Comparison of ENCODE assay signal across 10 mouse cellular contexts in genomic region chr12:50698613-50699442, GRCm38 (mm10). TPM values are rescaled to one million over a fixed set of nuclear protein-coding genes. Genes with fewer than 3 reads are reported as not detected.
DNase-seq lines count a peak whose midpoint lies in the region; ATAC-seq and TF ChIP-seq lines count a peak whose summit lies in the region.
"Had no signal": no experiment of that assay in that cellular context is flagged by ENCODE, and none has a peak within 500 bp of the region (broad histone marks: within the 10 kb centered on the region; RNA-seq: fewer than 3 reads in every experiment).

No protein-coding gene starts in this region.

- no peaks in the 10 kb centered on the region for H3K27me3 ChIP-seq in embryonic facial prominence, embryonic 10.5 days (replicated peaks; ENCODE audit: low read depth, poor library complexity, severe bottlenecking)
- H3K27me3 ChIP-seq in forebrain, postnatal 0 days (ENCODE audit: insufficient read depth, low read length): no peaks in the 10 kb centered on the region
- no peaks in the 10 kb centered on the region for H3K27me3 ChIP-seq in midbrain, embryonic 15.5 days (replicated peaks)

- DNase-seq in layer of hippocampus, adult 2 months (ENCODE audit: low spot score in 2 of 2): peak in 1 of 2 experiments; percentile 7
- no peak for DNase-seq in layer of hippocampus, postnatal 25 days (ENCODE audit: extremely low spot score in 1 of 2, low spot score in 1 of 2)
- DNase-seq in embryonic facial prominence, embryonic 10.5 days (ENCODE audit: low spot score): peak; percentile 13
- DNase-seq in forebrain, postnatal 0 days: no peak
- DNase-seq in lung, postnatal 25 days (ENCODE audit: low spot score): peak; percentile 74
- no peak for DNase-seq in testis, postnatal 14 days (ENCODE audit: low spot score)
- DNase-seq: cerebellum, adult 8-10 months; heart, postnatal 10 days had no signal

- H3K9ac ChIP-seq in forebrain, postnatal 0 days: no peak overlapping the region
- H3K9ac ChIP-seq in midbrain, embryonic 15.5 days: no peak overlapping the region

- ATAC-seq in forebrain, postnatal 0 days: peak; percentile 78
- no peak for ATAC-seq in midbrain, embryonic 15.5 days (replicated peaks)

- no peaks in the 10 kb centered on the region for H3K9me3 ChIP-seq in embryonic facial prominence, embryonic 10.5 days
- no peaks in the 10 kb centered on the region for H3K9me3 ChIP-seq in forebrain, postnatal 0 days (ENCODE audit: low read length)
- no peaks in the 10 kb centered on the region for H3K9me3 ChIP-seq in midbrain, embryonic 15.5 days

- H3K36me3 ChIP-seq in embryonic facial prominence, embryonic 10.5 days (replicated peaks): no peaks in the 10 kb centered on the region
- no peaks in the 10 kb centered on the region for H3K36me3 ChIP-seq in forebrain, postnatal 0 days (ENCODE audit: insufficient read depth)
- no peaks in the 10 kb centered on the region for H3K36me3 ChIP-seq in midbrain, embryonic 15.5 days (replicated peaks)

- H3K4me2 ChIP-seq in forebrain, postnatal 0 days (ENCODE audit: low read depth): no peak overlapping the region
- H3K4me2 ChIP-seq in midbrain, embryonic 15.5 days: no peak overlapping the region

- H3K4me3 ChIP-seq in layer of hippocampus, adult 2 months: no peak overlapping the region
- no peak overlapping the region for H3K4me3 ChIP-seq in embryonic facial prominence, embryonic 10.5 days
- no peak overlapping the region for H3K4me3 ChIP-seq in forebrain, postnatal 0 days (ENCODE audit: low read depth, low read length)
- H3K4me3 ChIP-seq in midbrain, embryonic 15.5 days: no peak overlapping the region

- 37% methylated on average over 5 of the region's 5 CpGs for WGBS in embryonic facial prominence, embryonic 10.5 days
- 50% methylated on average over 5 of the region's 5 CpGs for WGBS in forebrain, postnatal 0 days
- 58% methylated on average over 5 of the region's 5 CpGs for whole genome bisulfite sequencing in midbrain, embryonic 15.5 days

- peak overlapping the region; percentile 33 for H3K27ac ChIP-seq in layer of hippocampus, adult 2 months
- no peak overlapping the region for H3K27ac ChIP-seq in embryonic facial prominence, embryonic 10.5 days (replicated peaks)
- H3K27ac ChIP-seq in forebrain, postnatal 0 days (ENCODE audit: low read depth, low read length): no peak overlapping the region
- H3K27ac ChIP-seq in midbrain, embryonic 15.5 days: no peak overlapping the region

- no peak for TF ChIP-seq CTCF in layer of hippocampus, adult 2 months (conservative IDR thresholded peaks at IDR 0.05)
- no peak for TF ChIP-seq CTCF in forebrain, postnatal 0 days (IDR thresholded peaks at IDR 0.05; ENCODE audit: low read depth)

- H3K4me1 ChIP-seq in embryonic facial prominence, embryonic 10.5 days: peaks cover 15% of the 10 kb centered on the region
- H3K4me1 ChIP-seq in forebrain, postnatal 0 days (ENCODE audit: insufficient read depth): no peaks in the 10 kb centered on the region
- no peaks in the 10 kb centered on the region for H3K4me1 ChIP-seq in midbrain, embryonic 15.5 days

RNA-seq across cellular contexts. Expression of gene Prkd1, which starts 49.9 kb away (rescaled TPM):
- 10 to 100 TPM; 14.5 to 15.4 TPM for total RNA-seq in layer of hippocampus, adult 2 months (2021)
- total RNA-seq in layer of hippocampus, postnatal 25 days (2021): 10 to 100 TPM; 15.6 to 15.8 TPM
- 5.2 and 5.6 TPM in 2 replicates for polyA plus RNA-seq in embryonic facial prominence, embryonic 10.5 days (2016; fragmentation: Nextera tagmentation; extraction: Ambion mirVana)
- total RNA-seq in forebrain, postnatal 0 days (2014; rRNA removed): 7.4 and 7.8 TPM in 2 replicates
- polyA plus RNA-seq in forebrain, postnatal 0 days (2015; fragmentation: Nextera tagmentation; extraction: Ambion mirVana): 2.5 and 3.7 TPM in 2 replicates
- 2.1 and 2.3 TPM in 2 replicates for polyA plus RNA-seq in midbrain, embryonic 15.5 days (2015; fragmentation: Nextera tagmentation; extraction: Ambion mirVana)
- total RNA-seq: megakaryocyte-erythroid progenitor cell, adult 5-6 weeks had no signal

Comparison
In these comparisons a context has a peak if more than half of its experiments do, and no peak if none do; other contexts are left out.
1. DNase-seq: peak in embryonic facial prominence, embryonic 10.5 days (single experiment) and lung, postnatal 25 days (single experiment); none in layer of hippocampus, postnatal 25 days (0 of 2), forebrain, postnatal 0 days (single experiment) and testis, postnatal 14 days (single experiment).